Mouse (Mus musculus) heart, embryonic 15.5 days (tissue): ENCODE results near the gene Efs. TPM values are rescaled to one million over a fixed set of nuclear protein-coding genes. Genes with fewer than 3 reads are reported as not detected.

Source experiments
- ATAC-seq: fragments of 200-750 bp; cut with Nextera tagmentation; replicated peaks from 2 replicates; pipeline ENCODE4 v1.8.0; 2017; ENCODE audit warnings: low read depth, moderate TSS enrichment; ENCODE audit not compliant: insufficient number of reproducible peaks, insufficient read depth, low FRiP score
- H3K27ac ChIP-seq: fragments of 300-500 bp; sonication (generic); 2 replicates; pipeline ENCODE4 v1.5.1; 2015; ENCODE audit warnings: mild to moderate bottlenecking, inconsistent platforms
- H3K27me3 ChIP-seq: fragments of 300-500 bp; sonication (generic); 2 replicates; pipeline ENCODE4 v1.6.1; 2015; ENCODE audit warnings: inconsistent platforms
- H3K36me3 ChIP-seq: fragments of 300-500 bp; sonication (generic); 2 replicates; pipeline ENCODE4 v1.6.1; 2015; ENCODE audit warnings: mild to moderate bottlenecking, inconsistent platforms
- H3K4me1 ChIP-seq: fragments of 300-500 bp; sonication (generic); replicated peaks from 2 replicates; pipeline ENCODE4 v1.6.1; 2015; ENCODE audit warnings: inconsistent platforms
- H3K4me2 ChIP-seq: fragments of 300-500 bp; sonication (generic); 2 replicates; pipeline ENCODE4 v1.6.1; 2015; ENCODE audit warnings: inconsistent platforms, mild to moderate bottlenecking, moderate library complexity
- H3K4me3 ChIP-seq: fragments of 300-500 bp; sonication (generic); 2 replicates; pipeline ENCODE4 v1.5.1; 2015; ENCODE audit warnings: mild to moderate bottlenecking, inconsistent platforms
- H3K9ac ChIP-seq: fragments of 300-500 bp; sonication (generic); 2 replicates; pipeline ENCODE4 v1.6.1; 2015; ENCODE audit warnings: mild to moderate bottlenecking, inconsistent platforms
- H3K9me3 ChIP-seq: fragments of 300-500 bp; sonication (generic); replicated peaks from 2 replicates; pipeline ENCODE4 v1.6.1; 2016; ENCODE audit warnings: inconsistent platforms
- WGBS: fragments of 180-500 bp; shearing (Covaris S2); methylation state at CpG from one replicate; pipeline ENCODE4 v1.1.7; 2015; ENCODE audit warnings: mixed read lengths; 5-methylcytosine and 5-hydroxymethylcytosine counted together
- polyA plus RNA-seq: library from polyadenylated mRNA; unstranded; fragments of >200 nt; fragmentation: Nextera tagmentation; extraction: Ambion mirVana; gene quantifications from 2 replicates; pipeline ENCODE4 v1.2.1, GENCODE M21; 2015

The Efs gene
- polyA plus RNA-seq, 1 experiment from 2014 or later = 10.6 TPM

- no peak for ATAC-seq
- Histone ChIP-seq H3K36me3 (peaks cover 10% of the 10 kb centered on the region; the same call in 1 of the 2 replicates), H3K4me1 (peaks cover 23% of the 10 kb centered on the region), H3K27ac (peak overlapping the region; percentile 97), H3K27me3 (no peaks in the 10 kb centered on the region), H3K9me3 (no peaks in the 10 kb centered on the region), H3K4me3 (peak overlapping the region; percentile 80), H3K4me2 (peak overlapping the region; percentile 80), H3K9ac (peak overlapping the region; percentile 83)
- WGBS = 24% methylated on average over 21 of the region's 21 CpGs
Observed at GRCm38 (mm10) chr14:54884022-54884712, 41.8 kb downstream of the Efs start.

- H3K27ac ChIP-seq = peak within 1 kb of the TSS; percentile 97
- peaks cover 23% of the 10 kb centered on the region for H3K4me1 ChIP-seq
- H3K9ac ChIP-seq = peak within 1 kb of the TSS; percentile 83
- no peaks in the 10 kb centered on the region for H3K27me3 ChIP-seq
- H3K36me3 ChIP-seq = peaks cover 10% of the 10 kb centered on the region; the same call in 1 of the 2 replicates
- peak within 1 kb of the TSS; percentile 80 for H3K4me2 ChIP-seq
- under 1% methylated on average over 27 of the region's 27 CpGs for WGBS
- H3K4me3 ChIP-seq = peak within 1 kb of the TSS; percentile 80
- ATAC-seq = peak; percentile 90
- H3K9me3 ChIP-seq = no peaks in the 10 kb centered on the region
Observed at GRCm38 (mm10) chr14:54883154-54884021, 42.5 kb downstream of the Efs start, which contains the start of the genes Bcl2l2 and Gm20521. Gene Bcl2l2 (plus strand): TSS chr14:54883377. Gene Gm20521 (plus strand): TSS chr14:54883441.

- under 1% methylated on average over 57 of the region's 61 CpGs for WGBS
- Histone ChIP-seq H3K27me3 (no peaks in the 10 kb centered on the region), H3K4me3 (peak within 1 kb of the TSS; percentile 87), H3K9me3 (no peaks in the 10 kb centered on the region), H3K27ac (peak within 1 kb of the TSS; percentile 84), H3K4me1 (peaks cover 16% of the 10 kb centered on the region), H3K9ac (peak within 1 kb of the TSS; percentile 81), H3K4me2 (peak within 1 kb of the TSS; percentile 96), H3K36me3 (no peaks in the 10 kb centered on the region)
- peak; percentile 82 for ATAC-seq
Observed at GRCm38 (mm10) chr14:54877048-54877715, 48.7 kb downstream of the Efs start, which contains the start of gene Ppp1r3e. Gene Ppp1r3e (minus strand): TSS chr14:54877550.

- Histone ChIP-seq H3K4me1 (peaks cover 16% of the 10 kb centered on the region), H3K36me3 (no peaks in the 10 kb centered on the region), H3K9me3 (no peaks in the 10 kb centered on the region), H3K4me2 (peak overlapping the region; percentile 96), H3K27me3 (no peaks in the 10 kb centered on the region), H3K9ac (peak overlapping the region; percentile 81), H3K27ac (peak overlapping the region; percentile 84), H3K4me3 (peak overlapping the region; percentile 87)
- peak; percentile 90 for ATAC-seq
- under 1% methylated on average over 66 of the region's 72 CpGs for WGBS
Observed at GRCm38 (mm10) chr14:54876539-54877047, 49.3 kb downstream of the Efs start.

DNA sequence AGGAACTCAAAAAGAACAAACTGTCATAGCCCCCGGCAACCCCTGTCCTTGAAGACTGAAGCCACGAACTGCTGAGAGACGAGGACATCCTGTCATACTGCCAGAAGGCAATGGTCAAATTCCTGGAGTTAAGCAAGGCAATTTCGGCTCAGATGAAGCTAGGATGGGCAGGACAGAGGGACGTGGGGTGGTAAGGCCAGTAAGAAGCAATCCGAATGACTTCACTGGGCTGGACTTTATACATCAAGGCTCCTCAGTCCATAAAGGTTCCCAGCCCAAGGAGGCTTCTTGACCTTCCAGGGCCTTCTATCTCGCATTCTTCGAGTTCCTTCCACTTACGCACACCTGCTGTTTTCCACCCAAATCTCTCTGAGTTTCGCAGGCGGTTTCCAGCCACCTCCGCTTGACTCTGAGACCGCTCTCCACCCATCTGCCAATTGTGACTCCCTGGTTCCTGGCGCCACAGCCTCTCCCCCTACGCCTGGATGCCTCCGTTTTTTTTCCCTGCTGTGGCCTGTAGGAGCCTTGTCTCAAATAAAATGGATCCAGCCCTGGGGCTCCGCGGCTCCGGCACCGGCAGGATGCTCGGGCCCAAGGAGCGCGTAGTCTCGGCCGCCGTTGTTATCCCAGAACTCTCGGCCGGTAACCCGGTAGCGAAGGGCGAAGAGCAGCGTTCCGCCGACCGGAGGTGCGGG, 49.9 kb downstream of the Efs start:
- H3K4me3 ChIP-seq = peak overlapping the region; percentile 87
- no peaks in the 10 kb centered on the region for H3K36me3 ChIP-seq
- peaks cover 16% of the 10 kb centered on the region for H3K4me1 ChIP-seq
- peak overlapping the region; percentile 84 for H3K27ac ChIP-seq
- H3K27me3 ChIP-seq = no peaks in the 10 kb centered on the region
- no peaks in the 10 kb centered on the region for H3K9me3 ChIP-seq
- H3K9ac ChIP-seq = peak overlapping the region; percentile 81
- peak; percentile 3 for ATAC-seq
- WGBS = 3% methylated on average over 36 of the region's 36 CpGs
- peak overlapping the region; percentile 96 for H3K4me2 ChIP-seq

GRCm38 (mm10) chr14:54874165-54874564, 51.8 kb downstream of the Efs start:
- H3K9me3 ChIP-seq = no peaks in the 10 kb centered on the region
- H3K27ac ChIP-seq = no peak overlapping the region
- WGBS = 84% methylated on average over 3 of the region's 3 CpGs
- ATAC-seq = no peak
- H3K4me2 ChIP-seq = no peak overlapping the region
- H3K27me3 ChIP-seq = no peaks in the 10 kb centered on the region
- H3K4me1 ChIP-seq = peaks cover 16% of the 10 kb centered on the region
- H3K4me3 ChIP-seq = no peak overlapping the region
- H3K9ac ChIP-seq = no peak overlapping the region
- no peaks in the 10 kb centered on the region for H3K36me3 ChIP-seq

- no peak for ATAC-seq
- WGBS = 79% methylated on average over 5 of the region's 5 CpGs
- no peaks in the 10 kb centered on the region for H3K9me3 ChIP-seq
- H3K27me3 ChIP-seq = no peaks in the 10 kb centered on the region
- no peaks in the 10 kb centered on the region for H3K36me3 ChIP-seq
- H3K9ac ChIP-seq = no peak within 1 kb of the TSS
- peaks cover 5% of the 10 kb centered on the region for H3K4me1 ChIP-seq
- no peak within 1 kb of the TSS for H3K27ac ChIP-seq
- no peak within 1 kb of the TSS for H3K4me3 ChIP-seq
- no peak within 1 kb of the TSS for H3K4me2 ChIP-seq
Observed at GRCm38 (mm10) chr14:54870861-54871260, 55.1 kb downstream of the Efs start, which contains the start of gene Homez. Gene Homez (minus strand): TSS chr14:54870961.

GRCm38 (mm10) chr14:54868026-54868425, 57.9 kb downstream of the Efs start:
- no peak overlapping the region for H3K4me3 ChIP-seq
- H3K9me3 ChIP-seq = no peaks in the 10 kb centered on the region
- no peaks in the 10 kb centered on the region for H3K27me3 ChIP-seq
- ATAC-seq = no peak
- peaks cover 8% of the 10 kb centered on the region; the same call in 1 of the 2 replicates for H3K4me1 ChIP-seq
- WGBS = 82% methylated on average over 4 of the region's 4 CpGs
- no peak overlapping the region for H3K27ac ChIP-seq
- H3K9ac ChIP-seq = no peak overlapping the region
- H3K4me2 ChIP-seq = no peak overlapping the region
- H3K36me3 ChIP-seq = no peaks in the 10 kb centered on the region

DNA sequence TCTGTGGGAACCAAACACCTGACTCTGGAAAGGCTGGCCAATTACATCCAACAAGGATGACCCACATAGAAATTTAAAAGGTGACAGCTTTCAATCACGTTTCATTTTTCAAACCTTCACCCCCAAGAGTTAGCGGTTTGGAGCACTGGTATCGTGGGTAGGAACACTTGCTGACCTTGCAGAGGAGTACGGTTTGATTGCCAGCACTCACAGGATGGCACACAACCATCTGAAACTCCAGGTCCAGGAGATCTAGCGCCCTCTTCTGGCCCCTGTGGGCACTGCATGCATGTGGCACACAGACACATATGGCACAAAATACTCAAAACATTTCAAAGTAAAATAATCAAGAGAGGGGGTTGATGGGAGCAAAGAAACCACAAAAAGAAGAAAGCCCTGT, 59.0 kb downstream of the Efs start:
- Histone ChIP-seq H3K4me3 (no peak overlapping the region), H3K4me1 (peaks cover 8% of the 10 kb centered on the region; the same call in 1 of the 2 replicates), H3K4me2 (no peak overlapping the region), H3K27ac (no peak overlapping the region), H3K36me3 (no peaks in the 10 kb centered on the region), H3K27me3 (no peaks in the 10 kb centered on the region), H3K9me3 (no peaks in the 10 kb centered on the region), H3K9ac (no peak overlapping the region)
- WGBS = 56% methylated on average over 5 of the region's 5 CpGs
- no peak for ATAC-seq
